Mouse (Mus musculus): ENCODE data around the gene Qtrt1. TPM values are rescaled to one million over a fixed set of nuclear protein-coding genes. Genes with fewer than 3 reads are reported as not detected.
A peak's percentile ranks its signal among the peaks of the same experiment; 100 is the strongest.

The Qtrt1 gene
- polyA plus RNA-seq, 1 experiment from 2014 or later, result 54.0 TPM

DNA sequence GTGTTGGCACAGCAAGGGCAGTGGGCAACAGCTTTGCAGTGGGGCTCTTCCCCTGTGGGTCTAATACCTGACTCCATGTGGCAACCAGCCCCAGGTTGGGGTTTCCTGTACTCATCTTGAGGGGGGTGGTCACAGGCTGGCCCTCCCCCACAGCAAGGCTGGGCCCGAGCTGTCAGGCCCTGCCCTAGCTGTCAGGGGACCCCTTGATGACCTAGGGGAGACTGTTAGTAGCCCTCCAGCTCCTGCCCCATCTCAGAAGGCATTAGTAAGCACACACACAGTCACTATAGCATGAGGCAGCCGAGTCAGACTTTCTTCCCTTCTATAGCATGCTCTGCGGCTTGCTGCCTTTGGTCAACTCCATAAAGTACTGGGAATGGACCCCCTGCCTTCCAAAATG is 15.9 kb upstream of the Qtrt1 start:
- H3K4me3 ChIP-seq, result no peak overlapping the region
- H3K9ac ChIP-seq, result no peak overlapping the region
- no peaks in the 10 kb centered on the region for H3K9me3 ChIP-seq
- ATAC-seq (ENCODE audit: low FRiP score), result no peak
- H3K4me2 ChIP-seq, result no peak overlapping the region
- no peaks in the 10 kb centered on the region for H3K27me3 ChIP-seq
- 94% methylated on average over 3 of the region's 3 CpGs for WGBS
- H3K27ac ChIP-seq, result no peak overlapping the region
- H3K36me3 ChIP-seq, result peaks cover 98% of the 10 kb centered on the region
- no peaks in the 10 kb centered on the region for H3K4me1 ChIP-seq (replicated peaks)

DNA sequence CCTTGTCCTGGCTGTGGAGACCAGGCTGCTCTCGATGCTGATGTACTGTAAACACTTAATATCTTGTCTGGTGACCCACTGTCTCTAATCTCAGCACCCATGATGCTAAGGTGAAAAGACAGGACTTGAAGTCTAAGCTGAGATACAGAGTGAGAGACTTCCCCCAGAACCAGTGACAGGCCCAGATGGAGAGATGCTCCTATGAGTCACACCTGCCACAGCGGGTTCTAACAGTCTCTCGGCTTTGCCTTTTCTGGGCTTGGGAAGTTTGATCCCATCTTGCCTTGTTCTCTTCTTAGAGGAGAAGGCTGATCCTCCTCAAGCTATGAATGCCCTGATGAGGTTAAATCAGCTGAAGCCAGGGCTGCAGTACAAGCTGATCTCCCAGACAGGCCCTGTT is 14.5 kb upstream of the Qtrt1 start:
- peaks cover 97% of the 10 kb centered on the region for H3K36me3 ChIP-seq
- no peaks in the 10 kb centered on the region for H3K27me3 ChIP-seq
- no peak overlapping the region for H3K4me2 ChIP-seq
- H3K4me1 ChIP-seq (replicated peaks), result no peaks in the 10 kb centered on the region
- no peak for ATAC-seq (ENCODE audit: low FRiP score)
- H3K9me3 ChIP-seq, result no peaks in the 10 kb centered on the region
- 95% methylated on average over 3 of the region's 3 CpGs for WGBS
- H3K9ac ChIP-seq, result no peak overlapping the region
- no peak overlapping the region for H3K27ac ChIP-seq
- no peak overlapping the region for H3K4me3 ChIP-seq

GRCm38 (mm10) chr9:21401042-21401441 is 10.6 kb upstream of the Qtrt1 start:
- no peaks in the 10 kb centered on the region for H3K9me3 ChIP-seq
- WGBS, result 96% methylated on average over 9 of the region's 9 CpGs
- no peaks in the 10 kb centered on the region for H3K4me1 ChIP-seq (replicated peaks)
- H3K27ac ChIP-seq, result no peak overlapping the region
- H3K9ac ChIP-seq, result no peak overlapping the region
- ATAC-seq (ENCODE audit: low FRiP score), result no peak
- H3K4me3 ChIP-seq, result no peak overlapping the region
- peaks cover 98% of the 10 kb centered on the region for H3K36me3 ChIP-seq
- no peak overlapping the region for H3K4me2 ChIP-seq
- no peaks in the 10 kb centered on the region for H3K27me3 ChIP-seq

GRCm38 (mm10) chr9:21402764-21403253 is 8.8 kb upstream of the Qtrt1 start:
- H3K4me2 ChIP-seq, result no peak overlapping the region
- peaks cover 97% of the 10 kb centered on the region for H3K36me3 ChIP-seq
- no peak for ATAC-seq (ENCODE audit: low FRiP score)

DNA sequence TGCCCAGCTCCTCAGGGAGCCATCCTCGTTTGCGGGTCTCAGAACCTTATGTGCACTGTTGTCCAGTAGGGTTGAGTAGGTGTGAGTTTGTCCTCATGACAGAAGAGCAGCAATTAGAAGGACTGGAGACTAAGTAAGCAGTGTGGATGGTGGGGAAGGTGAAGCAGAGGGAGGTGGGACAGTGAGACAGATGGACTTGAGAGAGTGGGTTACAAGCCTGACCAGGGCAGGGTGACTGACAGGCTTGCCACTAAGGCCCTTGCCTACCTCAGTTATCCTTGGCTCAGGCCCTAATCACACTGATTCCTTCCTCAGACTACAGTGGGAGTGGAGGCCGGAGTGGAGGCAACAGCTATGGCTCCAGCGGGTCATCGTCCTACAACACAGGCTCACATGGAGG is 7.9 kb upstream of the Qtrt1 start:
- Histone ChIP-seq H3K36me3 (peaks cover 87% of the 10 kb centered on the region), H3K27me3 (no peaks in the 10 kb centered on the region), H3K4me1 (replicated peaks) (no peaks in the 10 kb centered on the region), H3K9me3 (no peaks in the 10 kb centered on the region), H3K4me3 (no peak overlapping the region), H3K9ac (no peak overlapping the region), H3K4me2 (no peak overlapping the region), H3K27ac (no peak overlapping the region)
- 94% methylated on average over 5 of the region's 5 CpGs for WGBS
- ATAC-seq (ENCODE audit: low FRiP score), result no peak

More at GRCm38 (mm10) chr9:21402764-21403253, 8.8 kb upstream of the Qtrt1 start:
- Histone ChIP-seq H3K4me3 (no peak overlapping the region), H3K27me3 (no peaks in the 10 kb centered on the region), H3K9me3 (no peaks in the 10 kb centered on the region), H3K9ac (no peak overlapping the region), H3K4me1 (replicated peaks) (no peaks in the 10 kb centered on the region), H3K27ac (no peak overlapping the region)
- WGBS, result 84% methylated on average over 11 of the region's 11 CpGs

DNA sequence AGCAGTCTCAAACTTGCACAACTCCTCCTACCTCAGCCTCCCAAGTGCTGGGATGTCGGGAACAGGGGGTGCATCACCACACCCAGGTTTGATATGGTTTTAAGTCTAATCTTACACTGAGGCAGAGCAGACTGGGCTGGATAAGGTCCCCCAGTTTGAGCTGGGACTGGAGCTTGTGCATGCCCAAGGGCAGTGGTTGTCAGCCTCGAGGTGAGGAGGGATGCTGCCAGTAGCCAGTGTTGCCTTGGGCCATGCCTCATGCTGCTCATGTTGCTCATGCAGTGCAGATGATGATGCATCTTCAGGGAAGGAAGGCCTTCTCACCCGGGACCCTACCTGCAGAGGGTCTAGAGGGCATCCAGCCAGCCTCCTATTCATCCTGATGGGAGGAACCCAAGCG is 6.1 kb upstream of the Qtrt1 start:
- Histone ChIP-seq H3K9ac (no peak overlapping the region), H3K36me3 (peaks cover 69% of the 10 kb centered on the region), H3K4me3 (no peak overlapping the region), H3K9me3 (no peaks in the 10 kb centered on the region), H3K27me3 (no peaks in the 10 kb centered on the region), H3K27ac (no peak overlapping the region), H3K4me2 (no peak overlapping the region), H3K4me1 (replicated peaks) (0 out of 2 replicates have a peak, but pooled peaks cover 3% of the 10 kb centered on the region)
- 80% methylated on average over 4 of the region's 4 CpGs for WGBS
- ATAC-seq (ENCODE audit: low FRiP score), result no peak

GRCm38 (mm10) chr9:21407951-21408350 is 3.7 kb upstream of the Qtrt1 start:
- Histone ChIP-seq H3K27ac (0 out of 2 replicates have a peak overlapping the region, but pooled peaks have one; percentile 0), H3K9me3 (no peaks in the 10 kb centered on the region), H3K4me2 (no peak overlapping the region), H3K36me3 (peaks cover 47% of the 10 kb centered on the region), H3K9ac (no peak overlapping the region), H3K27me3 (no peaks in the 10 kb centered on the region), H3K4me1 (replicated peaks) (peaks cover 18% of the 10 kb centered on the region), H3K4me3 (no peak overlapping the region)
- 13% methylated on average over 4 of the region's 4 CpGs for WGBS
- ATAC-seq (ENCODE audit: low FRiP score), result no peak

GRCm38 (mm10) chr9:21408624-21409023 is 3.0 kb upstream of the Qtrt1 start:
- 76% methylated on average over 7 of the region's 7 CpGs for WGBS
- no peaks in the 10 kb centered on the region for H3K27me3 ChIP-seq
- H3K4me2 ChIP-seq, result no peak overlapping the region
- peaks cover 22% of the 10 kb centered on the region for H3K4me1 ChIP-seq (replicated peaks)
- H3K4me3 ChIP-seq, result no peak overlapping the region
- no peaks in the 10 kb centered on the region for H3K9me3 ChIP-seq
- H3K27ac ChIP-seq, result no peak overlapping the region
- ATAC-seq (ENCODE audit: low FRiP score), result no peak
- no peak overlapping the region for H3K9ac ChIP-seq
- peaks cover 40% of the 10 kb centered on the region for H3K36me3 ChIP-seq

DNA sequence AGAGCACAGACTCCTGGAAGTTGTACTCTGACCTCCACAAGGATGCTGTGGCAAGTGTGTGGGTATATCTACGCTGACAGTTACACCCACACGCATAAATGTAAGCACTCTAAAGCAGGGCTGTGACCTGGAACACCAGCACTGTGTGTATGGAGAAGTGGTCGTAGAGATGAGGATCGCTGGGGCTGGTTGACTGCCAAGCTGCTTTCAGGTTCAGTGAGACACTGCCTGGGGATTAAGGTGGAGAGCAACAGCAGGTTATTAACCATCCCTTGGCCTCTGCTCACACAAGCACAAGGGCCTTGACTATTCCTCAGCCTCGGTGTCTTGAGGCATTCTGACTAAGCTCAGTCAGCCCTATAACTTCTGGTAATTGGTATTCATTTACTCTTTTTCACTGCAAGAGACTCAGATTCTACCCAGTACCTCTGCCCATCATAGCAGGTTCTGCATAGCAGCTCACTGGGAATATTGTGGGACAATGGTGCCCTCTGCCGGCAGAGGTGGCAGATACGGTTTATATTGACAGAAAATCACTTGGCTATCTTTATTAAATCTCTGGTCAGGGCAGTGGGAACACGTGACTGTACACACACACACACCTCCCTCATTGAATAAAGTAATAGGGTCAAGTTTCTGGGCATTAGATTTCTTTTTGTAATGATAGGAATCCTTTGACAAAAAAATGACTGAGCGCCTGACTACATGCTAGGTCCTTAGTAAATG is 1.9 kb upstream of the Qtrt1 start:
- 38% methylated on average over 9 of the region's 9 CpGs for whole genome bisulfite sequencing
- 0 out of 2 replicates have a peak, but pooled peaks have one; percentile 8 for ATAC-seq (ENCODE audit: low FRiP score)
- peak overlapping the region; percentile 50; the same call in 1 of the 2 replicates for H3K27ac ChIP-seq
- H3K4me1 ChIP-seq (replicated peaks), result peaks cover 25% of the 10 kb centered on the region
- H3K9ac ChIP-seq, result no peak overlapping the region
- no peaks in the 10 kb centered on the region for H3K9me3 ChIP-seq
- no peak overlapping the region for H3K4me3 ChIP-seq
- H3K4me2 ChIP-seq, result no peak overlapping the region
- H3K27me3 ChIP-seq, result no peaks in the 10 kb centered on the region
- H3K36me3 ChIP-seq, result peaks cover 36% of the 10 kb centered on the region

- peaks cover 60% of the 10 kb centered on the region for H3K36me3 ChIP-seq
- no peaks in the 10 kb centered on the region for H3K27me3 ChIP-seq
- 86% methylated on average over 2 of the region's 2 CpGs for WGBS
Observed at GRCm38 (mm10) chr9:21417866-21418265, 6.2 kb downstream of the Qtrt1 start.

GRCm38 (mm10) chr9:21419646-21420045 is 8.0 kb downstream of the Qtrt1 start:
- Histone ChIP-seq H3K9ac (0 out of 2 replicates have a peak overlapping the region, but pooled peaks have one; percentile 8), H3K27ac (no peak overlapping the region), H3K36me3 (peaks cover 54% of the 10 kb centered on the region), H3K4me2 (no peak overlapping the region), H3K4me1 (replicated peaks) (peaks cover 3% of the 10 kb centered on the region; the same call in 1 of the 2 replicates), H3K4me3 (no peak overlapping the region), H3K27me3 (no peaks in the 10 kb centered on the region), H3K9me3 (no peaks in the 10 kb centered on the region)
- 91% methylated on average over 2 of the region's 2 CpGs for WGBS
- ATAC-seq (ENCODE audit: low FRiP score), result no peak

More at GRCm38 (mm10) chr9:21417866-21418265, 6.2 kb downstream of the Qtrt1 start:
- Histone ChIP-seq H3K4me2 (no peak overlapping the region), H3K4me3 (no peak overlapping the region), H3K4me1 (replicated peaks) (peaks cover 8% of the 10 kb centered on the region), H3K9ac (no peak overlapping the region), H3K27ac (no peak overlapping the region), H3K9me3 (no peaks in the 10 kb centered on the region)
- no peak for ATAC-seq (ENCODE audit: low FRiP score)

- WGBS, result under 1% methylated on average over 78 of the region's 82 CpGs
- H3K36me3 ChIP-seq, result peaks cover 17% of the 10 kb centered on the region
- peaks cover 36% of the 10 kb centered on the region for H3K4me1 ChIP-seq (replicated peaks)
- no peaks in the 10 kb centered on the region for H3K9me3 ChIP-seq
- H3K4me2 ChIP-seq, result peak within 1 kb of the TSS; percentile 97
- peak within 1 kb of the TSS; percentile 90 for H3K27ac ChIP-seq
- H3K27me3 ChIP-seq, result no peaks in the 10 kb centered on the region
- H3K4me3 ChIP-seq, result peak within 1 kb of the TSS; percentile 94
- H3K9ac ChIP-seq, result peak within 1 kb of the TSS; percentile 92
- ATAC-seq (ENCODE audit: low FRiP score), result peak; percentile 98
Observed at GRCm38 (mm10) chr9:21424631-21425555, 13.3 kb downstream of the Qtrt1 start, which contains the start of gene Dnm2. Gene Dnm2, plus strand, starts transcription at chr9:21424908.
